Mouse (Mus musculus) olfactory bulb, adult 2 months (tissue): Measurements from ENCODE around the gene Ubr3.

Experiments
- CTCF ChIP-seq: fragments of 200-500 bp; IDR thresholded peaks from 2 replicates; pipeline ENCODE4 v1.5.1; 2012; ENCODE audit warnings: low read depth, mild to moderate bottlenecking, low read length, moderate library complexity; ENCODE audit not compliant: insufficient read depth
- POLR2A ChIP-seq: fragments of 200-500 bp; IDR thresholded peaks from 2 replicates; pipeline ENCODE4 v1.6.1; 2012; ENCODE audit warnings: mild to moderate bottlenecking, low read depth, low read length, moderate library complexity; ENCODE audit not compliant: insufficient read depth

- no peak for TF ChIP-seq CTCF
- TF ChIP-seq POLR2A = no peak
Observed at GRCm38 (mm10) chr2:69924943-69925342, 27.9 kb downstream of the Ubr3 start.
